ENCODE assay signal across 8 mouse cellular contexts in genomic region chr13:54468098-54469011, GRCm38 (mm10). TPM values are rescaled to one million over a fixed set of nuclear protein-coding genes. Genes with fewer than 3 reads are reported as not detected.
DNase-seq lines count a peak whose midpoint lies in the region; ATAC-seq and TF ChIP-seq lines count a peak whose summit lies in the region.

Gene Thoc3 (minus strand): TSS chr13:54468849.

- peak within 1 kb of the TSS; percentile 90 to 97 for H3K4me3 ChIP-seq in MEL (ENCODE audit: control insufficient read depth in 1 of 2, insufficient read depth in 1 of 2, low read depth in 2 of 2, low read length in 2 of 2)
- H3K4me3 ChIP-seq in cerebellum, adult 2 months (replicated peaks; ENCODE audit: insufficient read depth, low read depth, low read length): peak within 1 kb of the TSS; percentile 77
- H3K4me3 ChIP-seq in lung, embryonic 16.5 days (ENCODE audit: low read length): peak within 1 kb of the TSS; percentile 81

- peak within 1 kb of the TSS; percentile 66 for H3K4me2 ChIP-seq in lung, embryonic 16.5 days (ENCODE audit: low read depth, low read length)

- ATAC-seq in hematopoietic stem cell, adult 5-6 weeks (replicated peaks in 1 of 2; ENCODE audit: insufficient read depth in 1 of 2, low FRiP score in 2 of 2, low TSS enrichment in 1 of 2, low read depth in 1 of 2, poor library complexity in 2 of 2, severe bottlenecking in 2 of 2): peak; percentile 95 to 99
- peak; percentile 99 for ATAC-seq in lung, embryonic 16.5 days (ENCODE audit: low read depth)

- no peak for TF ChIP-seq RAD21 in MEL (IDR thresholded peaks at IDR 0.05; ENCODE audit: low read depth, low read length)

- H3K27me3 ChIP-seq in MEL (ENCODE audit: control insufficient read depth in 1 of 2, insufficient read depth in 2 of 2, low read length in 2 of 2): no peaks in the 10 kb centered on the region
- H3K27me3 ChIP-seq in cerebellum, adult 2 months (ENCODE audit: control insufficient read depth, insufficient read depth, low read length): no peaks in the 10 kb centered on the region
- H3K27me3 ChIP-seq in lung, embryonic 16.5 days (ENCODE audit: control insufficient read depth, insufficient read depth, low read depth, low read length): no peaks in the 10 kb centered on the region

- peak; percentile 95 for DNase-seq in MEL (ENCODE audit: low read depth, low spot score)
- peak; percentile 89 to 90 for DNase-seq in cerebellum, adult 2 months
- peak; percentile 90 for DNase-seq in forelimb bud, embryonic 11.5 days (ENCODE audit: low read depth, low spot score)
- DNase-seq in layer of hippocampus, adult 9-10 months (ENCODE audit: low spot score): peak; percentile 75
- DNase-seq in ovary, postnatal 10 days (ENCODE audit: low spot score): peak; percentile 60
- peak; percentile 77 to 85 for DNase-seq in thymus, postnatal 10 days (ENCODE audit: low spot score in 2 of 2)

- no peak for TF ChIP-seq CTCF in MEL (IDR thresholded peaks at IDR 0.05 in 2 of 3, conservative IDR thresholded peaks at IDR 0.05 in 1 of 3; ENCODE audit: control insufficient read depth in 1 of 3, insufficient read depth in 1 of 3, low read depth in 2 of 3, low read length in 3 of 3, poor library complexity in 1 of 3, severe bottlenecking in 1 of 3)
- TF ChIP-seq CTCF in cerebellum, adult 2 months (IDR thresholded peaks at IDR 0.05; ENCODE audit: borderline replicate concordance, insufficient read depth, low read depth, low read length): no peak

- peak within 1 kb of the TSS; percentile 53 for H3K27ac ChIP-seq in MEL (ENCODE audit: control insufficient read depth, low read depth, low read length)
- no peak within 1 kb of the TSS for H3K27ac ChIP-seq in cerebellum, adult 2 months (ENCODE audit: insufficient read depth, low read length)
- peak within 1 kb of the TSS; percentile 41; the same call in 1 of the 2 replicates for H3K27ac ChIP-seq in lung, embryonic 16.5 days (ENCODE audit: low read length)

- no peak for TF ChIP-seq EP300 in MEL (IDR thresholded peaks at IDR 0.05; ENCODE audit: low read depth in 1 of 2, low read length in 2 of 2)

- peaks cover 8 to 31% of the 10 kb centered on the region in 2 experiments; a peak in 3 of 4 replicates for H3K36me3 ChIP-seq in MEL (ENCODE audit: control insufficient read depth in 1 of 2, insufficient read depth in 2 of 2, low read length in 2 of 2)
- peaks cover 34% of the 10 kb centered on the region for H3K36me3 ChIP-seq in lung, embryonic 16.5 days (ENCODE audit: control insufficient read depth, insufficient read depth, low read length)

- H3K4me1 ChIP-seq in MEL (ENCODE audit: control insufficient read depth in 1 of 2, insufficient read depth in 2 of 2, low read length in 2 of 2): peaks cover 0 to 10% of the 10 kb centered on the region in 2 experiments; a peak in 1 of 4 replicates
- no peaks in the 10 kb centered on the region; the same call in 1 of the 2 replicates for H3K4me1 ChIP-seq in cerebellum, adult 2 months (ENCODE audit: control insufficient read depth, insufficient read depth, low read length)
- peaks cover 9% of the 10 kb centered on the region for H3K4me1 ChIP-seq in lung, embryonic 16.5 days (replicated peaks; ENCODE audit: control insufficient read depth, insufficient read depth, low read length)

- peak; percentile 72 to 88 for TF ChIP-seq POLR2A in MEL (IDR thresholded peaks at IDR 0.05; ENCODE audit: control insufficient read depth in 1 of 2, insufficient read depth in 1 of 2, low read depth in 1 of 2, low read length in 2 of 2, poor library complexity in 1 of 2)
- TF ChIP-seq POLR2A in cerebellum, adult 2 months (IDR thresholded peaks at IDR 0.05; ENCODE audit: borderline replicate concordance, insufficient read depth, low read length): peak; percentile 72; the same call in 1 of the 2 replicates

- H3K9ac ChIP-seq in MEL (ENCODE audit: control insufficient read depth, low read depth, low read length, poor library complexity, severe bottlenecking): peak within 1 kb of the TSS; percentile 84
- peak within 1 kb of the TSS; percentile 84 for H3K9ac ChIP-seq in lung, embryonic 16.5 days (ENCODE audit: low read length)

- H3K79me2 ChIP-seq in MEL (ENCODE audit: control insufficient read depth, insufficient read depth, low read length, poor library complexity): peaks cover 17% of the 10 kb centered on the region

- no peaks in the 10 kb centered on the region for H3K9me3 ChIP-seq in MEL (replicated peaks; ENCODE audit: insufficient read depth, low read length)
- peaks cover 5% of the 10 kb centered on the region; the same call in 1 of the 2 replicates for H3K9me3 ChIP-seq in lung, embryonic 16.5 days (ENCODE audit: control insufficient read depth, low read length)

- WGBS in cerebellum, adult 2 months: under 1% methylated on average over 67 of the region's 67 CpGs
- under 1% methylated on average over 64 of the region's 67 CpGs for WGBS in lung, embryonic 16.5 days

TF ChIP-seq in MEL, 35 proteins besides CTCF, POLR2A, EP300 and RAD21:
- TF ChIP-seq MYB (IDR thresholded peaks at IDR 0.05; ENCODE audit: low read depth, low read length) (no peak), GATA1 (IDR thresholded peaks at IDR 0.05; ENCODE audit: low read depth, low read length) (no peak), TAL1 (IDR thresholded peaks at IDR 0.05; ENCODE audit: low read length) (no peak), USF1 (IDR thresholded peaks at IDR 0.05; ENCODE audit: low read depth, low read length) (no peak), ETS1 (IDR thresholded peaks at IDR 0.05; ENCODE audit: low read depth, low read length) (no peak), E2F4 (IDR thresholded peaks at IDR 0.05; ENCODE audit: borderline replicate concordance, low read depth, low read length) (peak; percentile 79; the same call in 1 of the 2 replicates), SIN3A (IDR thresholded peaks at IDR 0.05; ENCODE audit: low read length) (peak; percentile 77), MAZ (IDR thresholded peaks at IDR 0.05; ENCODE audit: low read depth, low read length) (no peak), MAX (IDR thresholded peaks at IDR 0.05; ENCODE audit: low read length) (no peak), ELF1 (IDR thresholded peaks at IDR 0.05; ENCODE audit: low read depth, low read length) (peak; percentile 80), USF2 (IDR thresholded peaks at IDR 0.05; ENCODE audit: borderline replicate concordance in 1 of 2, insufficient read depth in 1 of 2, low read depth in 1 of 2, low read length in 2 of 2) (no peak), NELFE (IDR thresholded peaks at IDR 0.05; ENCODE audit: low read depth, low read length) (peak; percentile 83), RCOR1 (IDR thresholded peaks at IDR 0.05; ENCODE audit: low read depth, low read length) (no peak), POLR2AphosphoS2 (IDR thresholded peaks at IDR 0.05; ENCODE audit: low read length) (peak; percentile 80; the same call in 1 of the 2 replicates), UBTF (IDR thresholded peaks at IDR 0.05; ENCODE audit: borderline replicate concordance, insufficient read depth, low read depth, low read length) (no peak), MXI1 (IDR thresholded peaks at IDR 0.05; ENCODE audit: low read depth, low read length) (peak; percentile 84), MAFK (IDR thresholded peaks at IDR 0.05; ENCODE audit: borderline replicate concordance, low read depth, low read length) (no peak), NRF1 (IDR thresholded peaks at IDR 0.05; ENCODE audit: insufficient read depth, low read depth, low read length, poor library complexity, severe bottlenecking) (peak; percentile 89), ZC3H11A (IDR thresholded peaks at IDR 0.05; ENCODE audit: low read depth, low read length) (no peak), JUND (IDR thresholded peaks at IDR 0.05; ENCODE audit: low read depth, low read length) (no peak), TBP (IDR thresholded peaks at IDR 0.05; ENCODE audit: low read depth, low read length) (peak; percentile 55; the same call in 1 of the 2 replicates), ZNF384 (IDR thresholded peaks at IDR 0.05; ENCODE audit: low read depth, low read length) (no peak), HCFC1 (IDR thresholded peaks at IDR 0.05; ENCODE audit: low read depth, low read length) (peak; percentile 96), CHD1 (IDR thresholded peaks at IDR 0.05; ENCODE audit: low read depth, low read length) (no peak), MEF2A (IDR thresholded peaks at IDR 0.05; ENCODE audit: extremely low read depth, insufficient replicate concordance, low read depth, low read length, poor library complexity, severe bottlenecking) (no peak), SMC3 (IDR thresholded peaks at IDR 0.05; ENCODE audit: low read depth, low read length) (no peak), KAT2A (conservative IDR thresholded peaks at IDR 0.05; ENCODE audit: low read depth, low read length) (peak; percentile 84), MYC (IDR thresholded peaks at IDR 0.05; ENCODE audit: low read depth, low read length) (no peak), TCF12 (IDR thresholded peaks at IDR 0.05; ENCODE audit: low read depth, low read length) (peak; percentile 56; the same call in 1 of the 2 replicates), GABPA (IDR thresholded peaks at IDR 0.05; ENCODE audit: low read depth, low read length) (no peak), CHD2 (IDR thresholded peaks at IDR 0.05; ENCODE audit: low read length) (no peak), BHLHE40 (IDR thresholded peaks at IDR 0.05; ENCODE audit: borderline replicate concordance, low read depth, low read length) (no peak), ZMIZ1 (IDR thresholded peaks at IDR 0.05; ENCODE audit: low read depth, low read length) (0 out of 2 replicates have a peak, but pooled peaks have one; percentile 56), POLR2AphosphoS5 (IDR thresholded peaks at IDR 0.05; ENCODE audit: borderline replicate concordance, low read depth, low read length) (no peak), ZKSCAN1 (IDR thresholded peaks at IDR 0.05; ENCODE audit: low read depth, low read length) (no peak)

RNA-seq across cellular contexts. Expression of gene Thoc3, which starts in this region (rescaled TPM):
- 89.6 and 94.0 TPM in 2 replicates for total RNA-seq in MEL (2012; rRNA removed)
- polyA plus RNA-seq in MEL (2012; ENCODE audit: insufficient read depth in 1 of 2, insufficient read length in 2 of 2, low read depth in 1 of 2, low replicate concordance in 2 of 2, missing spikeins in 1 of 2): 100 to 1,000 TPM in 1 of 2 experiments, not detected in 1; 109 TPM
- 35.6 and 36.2 TPM in 2 replicates for polyA plus RNA-seq in cerebellum, adult 2 months (2012; rRNA removed)
- 29.4 and 56.5 TPM in 2 replicates for total RNA-seq in hematopoietic stem cell, adult 5-6 weeks (2017)
- polyA plus RNA-seq in lung, embryonic 16.5 days (2015; fragmentation: Nextera tagmentation; extraction: Ambion mirVana): 98.2 and 101 TPM in 2 replicates
